Mouse (Mus musculus) urinary bladder, postnatal 10 days (tissue): ENCODE results near the gene Ube3c.
"Not testable (repeated sequence)": the region's sequence is repeated elsewhere in the genome, so short reads cannot be mapped to it uniquely, and the experiment has no call there.

ENCODE experiments used
- DNase-seq: peaks from one replicate; pipeline ENCODE4 v3.0.0; 2022; ENCODE audit warnings: low spot score

The Ube3c gene

GRCm38 (mm10) chr5:29568848-29569377 is at the start of gene Ube3c:
Gene Ube3c, plus strand, starts transcription at chr5:29569242.
- peak; percentile 89 for DNase-seq

DNA sequence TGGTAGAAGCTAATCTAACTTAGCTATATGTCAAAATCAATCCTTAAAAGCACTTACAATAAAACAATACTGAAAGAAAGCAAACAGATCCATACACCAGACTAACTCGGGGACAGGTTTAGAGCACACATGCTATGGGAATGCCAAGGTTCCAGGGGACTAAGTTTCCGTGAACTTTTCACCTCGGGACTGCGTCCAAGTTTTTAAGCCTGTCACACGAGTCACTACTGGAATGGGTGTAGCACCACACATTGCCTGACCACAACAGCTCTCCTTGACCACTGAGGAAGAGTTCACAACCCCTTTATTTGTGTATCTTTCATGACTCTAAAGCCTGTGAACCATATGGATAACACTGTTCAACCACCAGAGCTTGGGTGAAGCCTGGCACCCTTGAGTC is 8.9 kb upstream of the Ube3c start:
- DNase-seq = no peak

DNA sequence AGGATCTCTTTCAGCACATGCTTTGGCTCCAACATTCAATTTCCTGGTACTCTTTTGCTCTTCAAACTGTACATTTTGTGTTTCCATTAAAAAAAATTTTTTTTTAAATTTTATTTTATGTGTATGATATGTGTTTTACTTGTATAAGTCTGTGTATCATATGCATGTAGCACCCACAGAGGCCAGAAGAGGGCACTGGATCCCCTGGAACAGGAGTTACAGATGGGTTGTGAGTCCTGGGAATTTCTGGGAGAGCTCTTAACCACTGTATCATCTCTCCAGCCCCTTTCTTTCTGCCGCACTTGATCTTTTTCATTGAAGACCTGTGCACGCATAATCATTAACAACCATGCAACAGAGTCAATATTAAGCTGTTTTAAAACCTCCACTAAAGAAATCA is 8.4 kb upstream of the Ube3c start:
- no peak for DNase-seq

DNA sequence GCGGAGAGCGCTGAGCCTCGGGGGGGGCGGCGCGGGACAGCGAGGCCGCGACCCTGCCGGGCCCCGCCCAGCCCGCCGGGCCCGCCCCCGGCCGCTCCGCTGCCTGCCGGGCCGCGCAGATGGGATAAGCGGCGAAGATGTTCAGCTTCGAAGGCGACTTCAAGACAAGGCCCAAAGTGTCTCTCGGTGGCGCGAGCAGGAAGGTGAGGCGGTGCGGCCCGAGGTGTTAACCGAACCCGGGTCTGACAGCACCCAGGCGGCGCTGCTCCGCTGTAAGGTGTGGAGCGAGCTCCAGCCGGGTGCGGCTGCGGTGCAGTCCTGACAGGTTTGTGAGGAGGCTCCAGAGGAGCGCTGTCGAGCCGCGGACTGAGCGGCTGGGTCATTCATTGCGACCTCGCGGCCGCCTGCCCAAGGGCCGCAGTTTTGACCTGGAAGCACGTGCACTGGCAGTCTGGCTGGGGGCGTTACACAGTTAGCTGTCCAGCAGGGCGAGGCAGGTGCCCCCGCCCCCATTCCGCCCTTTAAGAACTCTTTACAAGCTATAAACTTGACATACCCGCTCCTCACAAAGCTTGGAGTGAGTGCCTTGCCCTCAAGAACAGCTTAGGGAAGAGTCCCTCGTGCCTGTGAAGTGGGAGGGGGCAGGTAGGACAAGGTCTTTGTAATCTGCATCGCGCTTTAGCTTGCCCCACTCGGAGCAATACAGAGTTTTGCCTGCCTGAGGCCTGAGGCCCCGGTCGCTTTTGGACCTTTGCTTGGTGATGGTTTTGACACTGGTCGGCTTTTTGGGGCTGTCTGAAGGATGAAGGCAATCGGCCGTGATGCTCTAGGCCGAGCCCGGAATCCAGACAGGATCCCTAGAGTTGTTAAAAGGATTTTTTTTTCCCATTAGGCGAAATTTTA is 587 bp downstream of the Ube3c start:
- DNase-seq = peak; percentile 17

DNA sequence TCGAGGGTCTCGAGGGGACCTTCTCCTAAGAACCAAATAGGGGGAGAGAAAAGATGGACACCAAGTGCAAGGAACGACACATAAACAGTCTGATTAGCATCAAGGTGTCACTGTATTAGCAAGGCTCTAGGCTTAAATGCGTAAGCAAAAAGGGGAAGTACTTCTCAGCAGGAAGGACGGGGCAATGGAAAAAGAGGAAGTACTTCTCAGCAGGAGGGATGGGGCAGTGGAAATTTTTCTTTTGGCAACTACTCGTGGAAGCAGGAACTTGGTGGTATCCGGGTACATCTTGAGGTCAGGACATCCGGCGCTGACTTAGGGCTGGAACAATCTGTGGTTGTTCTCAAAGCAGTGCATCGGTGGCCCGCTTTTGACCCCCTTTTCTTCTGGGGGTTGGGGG is 5.2 kb downstream of the Ube3c start:
- not testable (repeated sequence) for DNase-seq

- no peak for DNase-seq
These were observed 6.0 kb downstream of the Ube3c start for GRCm38 (mm10) chr5:29575085-29575484.

- DNase-seq = no peak
These were observed 9.0 kb downstream of the Ube3c start for GRCm38 (mm10) chr5:29577795-29578631.

- DNase-seq = no peak
These were observed 15.0 kb downstream of the Ube3c start for GRCm38 (mm10) chr5:29583880-29584595.

GRCm38 (mm10) chr5:29592161-29592560 is 23.1 kb downstream of the Ube3c start:
- not testable (repeated sequence) for DNase-seq

DNA sequence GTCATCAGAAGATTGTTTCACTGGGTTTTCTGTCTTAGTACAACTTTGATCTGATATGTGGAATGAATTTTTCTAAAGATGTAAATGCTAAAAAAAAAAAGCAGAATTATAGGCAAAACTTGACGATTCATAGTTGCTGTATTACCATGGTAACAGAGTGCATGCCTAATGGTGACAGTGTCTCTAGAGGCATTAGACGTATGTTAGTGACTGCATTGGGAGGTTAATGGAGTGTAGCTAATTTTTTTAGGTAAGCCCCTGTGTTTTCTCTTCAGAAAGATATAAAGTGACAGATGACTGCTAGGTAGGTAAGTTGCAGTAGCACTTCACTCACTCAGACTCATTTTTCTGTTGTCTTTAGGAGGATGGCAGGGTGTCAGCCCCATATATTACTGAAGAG is 37.5 kb downstream of the Ube3c start:
- no peak for DNase-seq

DNA sequence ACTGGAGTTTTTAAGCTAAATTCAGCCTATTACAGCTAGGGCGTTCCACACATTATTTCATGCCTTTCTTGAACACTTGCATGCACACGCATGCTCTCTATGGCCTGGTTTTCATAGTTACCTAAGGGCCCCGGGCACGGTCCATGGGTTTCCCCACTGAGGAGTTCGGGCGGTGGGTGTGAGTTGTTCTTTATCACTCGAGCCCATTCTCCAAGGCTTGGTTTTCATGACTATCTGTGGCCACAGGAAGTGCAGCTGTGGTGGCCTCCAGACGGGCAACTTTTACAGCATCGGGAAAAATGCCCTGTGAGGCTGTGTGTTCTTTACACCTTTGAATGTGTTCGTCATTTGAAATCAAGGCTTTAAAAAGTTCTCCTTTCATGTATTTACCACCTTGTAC is 56.6 kb downstream of the Ube3c start:
- DNase-seq = no peak

GRCm38 (mm10) chr5:29629941-29630340 is 60.9 kb downstream of the Ube3c start:
- no peak for DNase-seq

DNA sequence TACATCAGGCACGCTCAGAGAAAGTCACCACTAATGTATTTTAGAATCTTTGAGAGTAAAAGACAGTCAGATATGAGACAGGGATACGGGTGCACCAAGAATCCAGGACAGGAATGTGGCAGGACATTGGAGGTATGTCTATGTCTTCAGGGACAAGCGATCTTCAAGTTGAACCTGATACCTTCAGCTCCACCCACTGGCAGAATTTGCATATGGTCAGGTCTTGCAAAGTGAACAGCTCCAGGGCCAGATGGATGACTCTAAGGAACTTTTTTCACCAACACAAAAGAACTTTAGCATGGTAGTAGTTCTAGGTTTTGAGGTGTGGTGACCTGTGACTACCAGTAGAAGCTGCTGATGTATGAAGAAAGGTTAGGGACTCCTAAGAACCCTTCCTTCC is 62.7 kb downstream of the Ube3c start:
- DNase-seq = no peak

- no peak for DNase-seq
These were observed 67.3 kb downstream of the Ube3c start for GRCm38 (mm10) chr5:29636298-29636697.

DNA sequence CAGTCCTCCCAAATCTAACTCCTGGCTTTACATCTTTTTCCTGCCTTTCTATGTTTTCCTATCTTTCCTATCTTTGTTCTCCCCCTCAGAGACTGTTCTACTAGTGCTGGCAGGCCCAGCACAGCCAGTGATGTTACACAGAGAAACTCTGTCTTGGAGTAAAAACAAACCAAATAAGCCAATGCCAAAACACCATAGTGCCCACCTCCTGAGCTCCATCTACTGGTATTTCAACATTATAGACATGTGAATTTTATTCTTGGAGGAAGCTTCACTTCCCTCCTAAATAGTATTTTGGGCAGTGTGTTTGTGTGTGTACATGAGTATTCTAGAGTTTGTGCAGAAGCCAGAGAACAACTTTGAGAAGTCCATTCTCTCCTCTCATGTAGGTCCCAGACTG is 67.8 kb downstream of the Ube3c start:
- DNase-seq = no peak

DNA sequence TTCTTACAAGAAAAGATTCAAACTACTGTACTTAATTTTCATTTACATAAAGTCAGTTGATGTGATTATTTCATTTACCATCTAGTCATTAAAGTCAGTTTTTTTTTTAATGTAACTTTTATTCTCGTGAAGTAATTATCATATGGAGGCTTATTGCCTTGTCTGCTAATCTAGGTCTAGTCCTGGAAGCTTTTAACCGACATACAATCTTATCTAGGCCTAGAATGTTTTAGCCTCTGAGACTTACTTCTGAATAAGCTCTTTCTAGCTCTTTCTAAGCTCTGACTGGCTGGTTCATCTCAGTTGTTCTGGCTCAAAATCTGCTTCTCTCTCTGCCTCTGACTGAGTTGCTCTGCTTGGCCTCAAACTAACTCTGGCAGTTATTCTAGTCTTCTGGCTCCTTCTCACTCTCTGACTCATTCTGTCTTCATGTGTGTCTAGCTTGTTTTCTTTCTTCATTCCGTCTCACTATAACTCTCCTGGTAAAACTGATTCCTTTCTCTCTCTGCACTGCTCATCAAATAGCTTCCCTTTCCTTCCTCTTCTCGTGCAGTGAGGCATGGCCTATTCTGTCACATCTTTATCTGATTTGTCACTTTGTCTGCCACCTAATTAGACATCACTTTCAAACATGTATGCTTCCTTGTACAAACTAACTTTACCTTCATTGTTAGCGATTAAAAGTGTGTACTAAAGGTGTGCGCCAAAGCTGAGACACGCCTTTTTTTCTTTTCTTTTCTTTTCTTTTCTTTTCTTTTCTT is 72.3 kb downstream of the Ube3c start:
- no peak for DNase-seq

GRCm38 (mm10) chr5:29651696-29652095 is 82.7 kb downstream of the Ube3c start:
- DNase-seq = no peak

- no peak for DNase-seq
These were observed 88.7 kb downstream of the Ube3c start for GRCm38 (mm10) chr5:29657590-29658339.

DNA sequence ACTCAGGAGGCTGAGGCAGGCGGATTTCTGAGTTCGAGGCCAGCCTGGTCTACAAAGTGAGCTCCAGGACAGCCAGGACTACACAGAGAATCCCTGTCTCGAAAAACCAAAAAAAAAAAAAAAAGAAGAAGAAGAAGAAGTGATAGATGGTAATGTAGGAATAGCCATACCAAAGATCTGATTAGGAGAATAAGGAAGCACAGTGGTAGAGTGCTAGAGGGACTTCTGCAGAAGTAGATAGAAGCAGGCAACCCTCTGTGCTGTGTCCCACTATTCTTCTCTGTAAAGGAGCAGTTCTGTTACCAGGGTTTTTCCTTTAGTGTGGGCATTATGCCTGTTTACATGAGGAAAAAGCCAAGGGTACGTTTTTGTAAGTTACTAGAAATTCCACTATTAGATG is 92.2 kb downstream of the Ube3c start:
- DNase-seq = not testable (repeated sequence)

GRCm38 (mm10) chr5:29665391-29665790 is 96.3 kb downstream of the Ube3c start:
- no peak for DNase-seq

DNA sequence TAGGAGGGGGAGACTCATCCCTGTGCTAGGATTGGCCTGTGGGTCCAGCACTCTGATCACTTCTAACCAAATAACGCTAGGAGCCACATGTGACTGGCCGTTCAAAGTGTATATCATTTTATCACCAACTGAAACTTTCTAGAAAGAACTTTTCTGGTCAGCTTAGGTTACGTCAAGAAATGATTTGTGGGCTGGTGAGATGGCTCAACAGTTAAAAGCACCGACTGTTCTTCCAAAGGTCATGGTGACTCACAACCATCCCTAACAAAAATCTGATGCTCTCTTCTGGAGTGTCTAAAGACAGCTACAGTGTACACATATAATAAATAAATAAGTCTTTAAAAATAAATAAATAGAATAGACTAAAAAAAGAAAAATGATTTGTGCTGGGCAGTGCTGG is 103.5 kb downstream of the Ube3c start:
- no peak for DNase-seq
